Mouse (Mus musculus) adrenal gland, postnatal 0 days (tissue): ENCODE data around the gene Zfp687. TPM values are rescaled to one million over a fixed set of nuclear protein-coding genes. Genes with fewer than 3 reads are reported as not detected.

ENCODE experiments used
- microRNA-seq: library from miRNA; unstranded; fragments of <30 nt; microRNA quantifications from one replicate; pipeline ENCODE4, GENCODE M21; 2016; ENCODE audit warnings: borderline replicate concordance; ENCODE audit not compliant: insufficient number of aligned reads
- polyA plus RNA-seq: library from polyadenylated mRNA; unstranded; fragments of >200 nt; fragmentation: Nextera tagmentation; extraction: Ambion mirVana; gene quantifications from 2 replicates; pipeline ENCODE4 v1.2.1, GENCODE M21; 2015

Zfp687 gene
- 10.9 and 19.5 TPM in 2 replicates for polyA plus RNA-seq

GRCm38 (mm10) chr3:95015337-95015872 lies at the start of gene Zfp687:
TSS of gene Zfp687 (minus strand) at chr3:95015448.

DNA sequence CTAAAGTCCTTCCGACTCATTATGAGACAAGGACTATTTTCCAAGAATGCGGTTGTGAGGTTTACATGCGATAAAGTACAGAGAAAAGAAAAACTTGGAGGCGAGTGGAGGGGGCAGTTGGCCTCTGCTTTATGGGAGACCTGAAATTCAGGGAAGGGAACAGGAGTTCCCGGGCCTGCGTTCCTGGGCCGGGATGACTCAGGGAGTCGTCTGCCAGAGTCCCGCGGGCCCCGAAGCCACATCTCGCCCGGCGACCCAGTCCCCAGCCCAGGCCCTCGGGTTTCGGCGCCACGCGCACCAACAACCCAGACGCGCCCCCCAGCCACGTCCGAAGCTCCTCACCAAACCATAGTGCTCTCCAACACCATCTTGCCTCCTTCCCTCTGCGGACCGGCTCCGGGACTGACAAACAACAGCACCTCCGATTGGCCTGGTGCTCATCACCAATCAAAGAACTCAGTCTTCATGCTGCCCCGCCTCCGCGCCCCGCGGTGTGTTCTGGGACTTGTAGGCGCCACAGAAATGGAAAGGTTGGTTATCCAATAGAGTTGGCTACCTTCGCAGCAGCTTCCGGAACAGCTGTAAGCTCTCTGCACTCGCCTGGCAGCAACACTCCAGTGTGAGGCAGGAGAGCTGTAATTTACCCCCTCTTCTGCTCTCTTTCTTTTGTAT lies 27.1 kb upstream of the Zfp687 start, which contains the start of gene Psmd4:
Psmd4 (minus strand) TSS at position 449 of the 672 bp plus-strand sequence.

GRCm38 (mm10) chr3:94974528-94975422 lies 40.5 kb downstream of the Zfp687 start, which contains the start of gene Pi4kb:
TSS of gene Pi4kb (plus strand) at chr3:94974731.

Small RNA genes within 50 kb of the gene (microRNA-seq; reads per million reads assigned to microRNA genes)
- gene Mir7013 = 1.1 reads per million

Other genes starting within 250 kb of the Zfp687 start
- gene Cgn, start 229.0 kb downstream of the Zfp687 start, polyA plus RNA-seq = 2.1 and 2.3 TPM in 2 replicates
- gene Pogz, start 177.9 kb downstream of the Zfp687 start, polyA plus RNA-seq = 7.1 and 11.5 TPM in 2 replicates
- gene Psmb4, start 128.5 kb downstream of the Zfp687 start, polyA plus RNA-seq = 330 and 355 TPM in 2 replicates
- 36.1 and 55.8 TPM in 2 replicates for gene Selenbp1, start 82.4 kb downstream of the Zfp687 start, polyA plus RNA-seq
- 3.1 and 6.2 TPM in 2 replicates for gene Rfx5, start 61.4 kb downstream of the Zfp687 start, polyA plus RNA-seq
- 12.5 and 16.0 TPM in 2 replicates for gene Pi4kb, start 40.7 kb downstream of the Zfp687 start, polyA plus RNA-seq
- 213 and 271 TPM in 2 replicates for gene Psmd4, start 27.2 kb upstream of the Zfp687 start, polyA plus RNA-seq
- 15.8 and 23.0 TPM in 2 replicates for gene Pip5k1a, start 91.5 kb upstream of the Zfp687 start, polyA plus RNA-seq
- gene Vps72, start 95.6 kb upstream of the Zfp687 start, polyA plus RNA-seq = 76.7 and 105 TPM in 2 replicates
- gene Tmod4, start 109.0 kb upstream of the Zfp687 start, polyA plus RNA-seq = 0.25 and 0.83 TPM in 2 replicates
- gene Scnm1, start 118.6 kb upstream of the Zfp687 start, polyA plus RNA-seq = 51.9 and 69.5 TPM in 2 replicates
- gene Lysmd1, start 118.6 kb upstream of the Zfp687 start, polyA plus RNA-seq = 15.2 and 15.3 TPM in 2 replicates
- gene Tnfaip8l2, start 126.9 kb upstream of the Zfp687 start, polyA plus RNA-seq = 5.8 and 6.8 TPM in 2 replicates
- 4.7 and 6.3 TPM in 2 replicates for gene Sema6c, start 145.0 kb upstream of the Zfp687 start, polyA plus RNA-seq
- gene Gabpb2, start 202.5 kb upstream of the Zfp687 start, polyA plus RNA-seq = 2.8 and 3.5 TPM in 2 replicates
- gene Cdc42se1, start 213.3 kb upstream of the Zfp687 start, polyA plus RNA-seq = 57.9 and 95.8 TPM in 2 replicates
- gene Mllt11, start 216.7 kb upstream of the Zfp687 start, polyA plus RNA-seq = 18.0 and 49.5 TPM in 2 replicates
- 0.20 and 0.50 TPM in 2 replicates for gene Gm128, start 226.2 kb upstream of the Zfp687 start, polyA plus RNA-seq
- not detected in 2 replicates for gene Bnipl, start 235.7 kb upstream of the Zfp687 start, polyA plus RNA-seq